Mouse (Mus musculus): ENCODE measurements around the gene Padi4. TPM values are rescaled to one million over a fixed set of nuclear protein-coding genes. Genes with fewer than 3 reads are reported as not detected.
A peak's percentile ranks its signal among the peaks of the same experiment; 100 is the strongest.

The Padi4 gene
- polyA plus RNA-seq, 1 experiment from 2014 or later, result 1.1 TPM

DNA sequence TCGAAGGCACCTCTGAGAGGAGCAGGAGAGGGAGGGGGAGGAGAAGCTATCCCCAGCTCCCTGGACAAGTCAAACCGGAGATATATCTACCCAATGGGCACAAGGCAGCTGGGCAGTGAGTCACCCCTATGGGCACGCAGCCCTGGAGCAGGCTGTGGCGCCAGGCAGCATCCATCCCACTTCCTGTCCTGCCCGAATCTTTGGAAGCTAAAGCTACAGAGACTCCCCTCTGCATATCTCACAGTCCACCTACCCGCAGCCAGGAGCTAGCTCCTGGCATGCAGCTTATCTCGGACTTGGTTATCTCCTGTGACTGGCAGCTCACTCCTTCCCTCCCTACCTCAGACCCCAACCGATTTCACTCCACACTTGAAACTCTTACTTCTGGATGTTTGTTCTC lies 35.1 kb upstream of the Padi4 start:
- no peak overlapping the region for H3K4me2 ChIP-seq (replicated peaks; ENCODE audit: low read depth, low read length)
- WGBS, result 52% methylated on average over 8 of the region's 8 CpGs
- no peak overlapping the region for H3K27ac ChIP-seq (ENCODE audit: low read length)
- H3K9ac ChIP-seq (replicated peaks; ENCODE audit: low read depth), result no peak overlapping the region
- no peaks in the 10 kb centered on the region for H3K36me3 ChIP-seq (ENCODE audit: insufficient read depth, low read length)
- ATAC-seq (peak; percentile 26; the same call in 1 of the 2 replicates), DNase-seq (ENCODE audit: low spot score) (no peak)
- H3K4me3 ChIP-seq (ENCODE audit: low read depth, low read length), result no peak overlapping the region
- H3K4me1 ChIP-seq (ENCODE audit: insufficient read depth, low read depth, low read length), result no peaks in the 10 kb centered on the region
- no peaks in the 10 kb centered on the region for H3K27me3 ChIP-seq (replicated peaks; ENCODE audit: insufficient read depth, low read length)
- no peaks in the 10 kb centered on the region for H3K9me3 ChIP-seq (ENCODE audit: low read length)
- TF ChIP-seq CTCF (IDR thresholded peaks at IDR 0.05), result no peak

DNA sequence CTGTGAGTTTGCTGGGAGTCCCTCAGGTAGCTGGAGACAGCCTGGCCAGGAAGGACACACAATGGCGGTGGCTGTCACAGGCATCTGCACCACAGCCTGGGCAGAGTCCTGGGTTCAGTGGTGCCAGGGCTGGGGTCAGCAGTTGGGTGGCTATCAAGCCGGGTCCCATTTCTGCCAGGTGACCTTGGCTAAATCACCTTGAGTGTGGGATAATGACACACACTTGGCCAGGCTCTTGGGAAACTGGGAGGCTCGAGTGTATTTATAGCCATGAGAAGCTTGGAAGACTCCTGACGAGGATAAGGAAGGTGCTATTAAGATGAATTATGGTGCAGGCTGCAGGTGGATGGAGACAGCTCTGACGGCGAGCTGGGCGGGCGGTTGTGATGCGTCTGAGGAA lies 30.6 kb upstream of the Padi4 start:
- WGBS, result 71% methylated on average over 9 of the region's 9 CpGs
- H3K27ac ChIP-seq (ENCODE audit: low read length), result no peak overlapping the region
- no peak for DNase-seq (ENCODE audit: low spot score)
- no peak overlapping the region for H3K4me2 ChIP-seq (replicated peaks; ENCODE audit: low read depth, low read length)
- no peaks in the 10 kb centered on the region for H3K4me1 ChIP-seq (ENCODE audit: insufficient read depth, low read depth, low read length)
- ATAC-seq, result no peak
- no peak for TF ChIP-seq EP300 (IDR thresholded peaks at IDR 0.05)
- no peak for TF ChIP-seq CTCF (IDR thresholded peaks at IDR 0.05)
- no peaks in the 10 kb centered on the region for H3K27me3 ChIP-seq (replicated peaks; ENCODE audit: insufficient read depth, low read length)
- no peak overlapping the region for H3K9ac ChIP-seq (replicated peaks; ENCODE audit: low read depth)
- no peaks in the 10 kb centered on the region for H3K36me3 ChIP-seq (ENCODE audit: insufficient read depth, low read length)
- no peak overlapping the region for H3K4me3 ChIP-seq (ENCODE audit: low read depth, low read length)
- H3K9me3 ChIP-seq (ENCODE audit: low read length), result no peaks in the 10 kb centered on the region

DNA sequence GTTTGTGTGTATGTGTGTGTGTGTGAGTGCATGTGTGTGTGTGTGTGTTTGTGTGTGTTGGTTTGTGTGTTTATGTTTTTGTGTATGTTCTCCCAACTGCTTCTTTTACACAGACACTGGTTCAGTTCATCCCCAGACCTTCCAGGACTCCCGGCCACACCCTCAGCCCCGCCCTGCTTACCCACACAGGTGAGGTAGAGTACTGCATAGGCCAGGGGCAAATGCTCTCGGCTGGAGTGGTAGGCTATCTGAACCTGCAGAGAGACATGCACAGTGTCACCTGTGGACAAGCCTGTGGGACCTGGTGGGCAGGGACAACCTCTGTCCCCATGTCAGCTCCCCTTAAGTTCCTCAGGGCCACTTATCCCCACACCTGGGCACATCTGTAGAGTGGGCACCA lies 27.3 kb upstream of the Padi4 start:
- 64% methylated on average over 3 of the region's 3 CpGs for WGBS
- H3K9ac ChIP-seq (replicated peaks; ENCODE audit: low read depth), result no peak overlapping the region
- TF ChIP-seq CTCF (IDR thresholded peaks at IDR 0.05) (no peak), EP300 (IDR thresholded peaks at IDR 0.05) (no peak)
- no peaks in the 10 kb centered on the region for H3K36me3 ChIP-seq (ENCODE audit: insufficient read depth, low read length)
- DNase-seq (ENCODE audit: low spot score) (no peak), ATAC-seq (no peak)
- no peak overlapping the region for H3K4me3 ChIP-seq (ENCODE audit: low read depth, low read length)
- H3K27ac ChIP-seq (ENCODE audit: low read length), result no peak overlapping the region
- no peaks in the 10 kb centered on the region for H3K9me3 ChIP-seq (ENCODE audit: low read length)
- H3K4me1 ChIP-seq (ENCODE audit: insufficient read depth, low read depth, low read length), result no peaks in the 10 kb centered on the region
- H3K4me2 ChIP-seq (replicated peaks; ENCODE audit: low read depth, low read length), result no peak overlapping the region
- no peaks in the 10 kb centered on the region for H3K27me3 ChIP-seq (replicated peaks; ENCODE audit: insufficient read depth, low read length)

DNA sequence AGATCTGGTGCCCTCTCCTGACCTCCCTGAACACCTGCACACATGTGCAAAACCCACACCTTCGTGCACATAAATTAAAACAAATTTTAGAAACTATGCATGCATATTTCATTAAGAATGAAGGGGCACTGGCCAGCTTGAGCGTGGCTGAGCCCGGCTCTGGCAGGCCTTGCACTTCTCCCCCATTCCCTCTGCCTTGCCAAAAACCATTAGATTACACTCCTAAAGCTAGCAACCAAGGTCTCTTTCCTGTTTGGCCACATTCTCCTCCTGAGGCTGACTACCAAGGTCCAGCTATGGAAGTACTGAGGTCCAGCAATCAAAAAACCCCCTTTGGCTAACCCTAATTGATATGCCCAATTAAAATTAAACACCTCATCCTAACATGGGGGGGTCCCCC lies 22.8 kb upstream of the Padi4 start:
- 72% methylated on average over 3 of the region's 3 CpGs for WGBS
- ATAC-seq, result no peak
- H3K9me3 ChIP-seq (ENCODE audit: low read length), result no peaks in the 10 kb centered on the region
- no peaks in the 10 kb centered on the region for H3K27me3 ChIP-seq (replicated peaks; ENCODE audit: insufficient read depth, low read length)
- no peak overlapping the region for H3K4me3 ChIP-seq (ENCODE audit: low read depth, low read length)
- no peaks in the 10 kb centered on the region for H3K4me1 ChIP-seq (ENCODE audit: insufficient read depth, low read depth, low read length)
- H3K36me3 ChIP-seq (ENCODE audit: insufficient read depth, low read length), result no peaks in the 10 kb centered on the region
- H3K4me2 ChIP-seq (replicated peaks; ENCODE audit: low read depth, low read length), result no peak overlapping the region
- no peak overlapping the region for H3K27ac ChIP-seq (ENCODE audit: low read length)
- TF ChIP-seq EP300 (IDR thresholded peaks at IDR 0.05) (no peak), CTCF (IDR thresholded peaks at IDR 0.05) (no peak)
- no peak for DNase-seq (ENCODE audit: low spot score)
- H3K9ac ChIP-seq (replicated peaks; ENCODE audit: low read depth), result no peak overlapping the region

DNA sequence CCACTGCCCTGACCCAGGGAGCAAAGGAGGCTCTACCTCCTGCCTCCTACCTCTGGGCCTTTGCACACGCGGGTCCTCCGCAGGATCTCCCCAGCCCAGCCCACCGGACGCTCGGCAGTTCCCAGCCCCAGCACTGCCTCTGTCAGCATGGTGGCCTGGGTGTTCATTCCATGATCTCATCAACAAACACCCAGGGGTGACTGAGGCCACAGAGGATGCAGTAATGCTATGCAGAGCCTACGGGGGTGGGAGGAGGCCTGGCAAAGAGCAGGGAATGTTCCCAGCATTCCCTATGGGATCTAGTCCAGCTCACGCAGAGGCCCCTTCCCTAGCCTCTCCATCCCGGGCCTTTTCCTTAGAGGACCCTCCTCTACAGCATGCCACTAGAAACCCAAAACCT lies 20.6 kb upstream of the Padi4 start:
- no peak overlapping the region for H3K9ac ChIP-seq (replicated peaks; ENCODE audit: low read depth)
- H3K4me1 ChIP-seq (ENCODE audit: insufficient read depth, low read depth, low read length), result no peaks in the 10 kb centered on the region
- no peak overlapping the region for H3K4me3 ChIP-seq (ENCODE audit: low read depth, low read length)
- H3K9me3 ChIP-seq (ENCODE audit: low read length), result no peaks in the 10 kb centered on the region
- no peaks in the 10 kb centered on the region for H3K27me3 ChIP-seq (replicated peaks; ENCODE audit: insufficient read depth, low read length)
- no peaks in the 10 kb centered on the region for H3K36me3 ChIP-seq (ENCODE audit: insufficient read depth, low read length)
- TF ChIP-seq CTCF (IDR thresholded peaks at IDR 0.05), result no peak
- TF ChIP-seq EP300 (IDR thresholded peaks at IDR 0.05), result no peak
- 62% methylated on average over 9 of the region's 9 CpGs for WGBS
- DNase-seq (ENCODE audit: low spot score) (peak; percentile 23), ATAC-seq (peak; percentile 74)
- H3K4me2 ChIP-seq (replicated peaks; ENCODE audit: low read depth, low read length), result no peak overlapping the region
- no peak overlapping the region for H3K27ac ChIP-seq (ENCODE audit: low read length)

DNA sequence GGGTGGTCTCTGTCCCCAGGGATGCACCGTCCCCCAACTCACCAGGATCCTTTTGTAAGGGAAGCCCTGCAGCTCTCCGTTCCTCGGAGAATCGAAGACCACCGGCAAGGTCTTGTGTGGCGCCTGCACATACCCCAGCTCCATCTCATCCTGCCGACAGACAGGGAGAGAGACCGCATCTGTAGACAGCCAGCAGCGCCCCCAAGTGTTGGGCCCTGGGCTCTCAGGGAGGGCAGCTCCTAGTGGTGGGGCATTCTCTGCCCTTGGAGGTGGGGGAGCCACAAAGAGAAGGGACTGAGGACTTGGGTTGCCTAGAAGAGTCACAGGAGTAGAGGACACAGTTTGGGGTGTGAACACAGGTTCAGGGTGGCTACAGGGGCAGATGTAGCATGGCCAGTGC lies 19.8 kb upstream of the Padi4 start:
- Histone ChIP-seq H3K27me3 (replicated peaks; ENCODE audit: insufficient read depth, low read length) (no peaks in the 10 kb centered on the region), H3K9me3 (ENCODE audit: low read length) (no peaks in the 10 kb centered on the region), H3K4me3 (ENCODE audit: low read depth, low read length) (no peak overlapping the region), H3K36me3 (ENCODE audit: insufficient read depth, low read length) (no peaks in the 10 kb centered on the region), H3K9ac (replicated peaks; ENCODE audit: low read depth) (no peak overlapping the region), H3K4me1 (ENCODE audit: insufficient read depth, low read depth, low read length) (no peaks in the 10 kb centered on the region), H3K4me2 (replicated peaks; ENCODE audit: low read depth, low read length) (no peak overlapping the region), H3K27ac (ENCODE audit: low read length) (no peak overlapping the region)
- whole genome bisulfite sequencing, result 60% methylated on average over 9 of the region's 9 CpGs
- no peak for ATAC-seq
- TF ChIP-seq EP300 (IDR thresholded peaks at IDR 0.05) (no peak), CTCF (IDR thresholded peaks at IDR 0.05) (peak; percentile 52)
- DNase-seq (ENCODE audit: low spot score), result no peak

DNA sequence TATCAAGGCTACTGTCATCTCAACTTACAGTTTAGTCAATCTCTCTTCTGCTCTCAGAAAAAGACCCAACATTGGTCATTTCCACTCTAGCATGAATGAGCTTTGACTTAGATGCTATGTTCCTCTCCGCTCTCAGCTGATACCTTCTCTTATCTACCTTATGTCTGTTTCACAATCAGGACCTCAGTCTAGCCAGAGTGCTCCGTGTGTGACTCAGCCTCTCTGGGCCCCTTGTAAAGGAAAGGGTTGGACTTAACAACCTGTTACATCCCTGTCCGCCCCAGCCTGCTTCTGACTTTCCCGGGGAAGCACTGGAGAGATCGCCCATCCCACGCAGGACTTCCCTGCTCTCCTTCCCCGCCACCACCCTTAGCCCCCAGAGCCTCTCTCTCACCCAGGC lies 18.5 kb upstream of the Padi4 start:
- ATAC-seq, result no peak
- WGBS, result 88% methylated on average over 7 of the region's 7 CpGs
- no peak for DNase-seq (ENCODE audit: low spot score)

More for the DNA sequence above, 18.5 kb upstream of the Padi4 start:
- Histone ChIP-seq H3K27me3 (replicated peaks; ENCODE audit: insufficient read depth, low read length) (no peaks in the 10 kb centered on the region), H3K36me3 (ENCODE audit: insufficient read depth, low read length) (no peaks in the 10 kb centered on the region), H3K27ac (ENCODE audit: low read length) (no peak overlapping the region), H3K4me3 (ENCODE audit: low read depth, low read length) (no peak overlapping the region), H3K9ac (replicated peaks; ENCODE audit: low read depth) (no peak overlapping the region), H3K4me2 (replicated peaks; ENCODE audit: low read depth, low read length) (no peak overlapping the region), H3K4me1 (ENCODE audit: insufficient read depth, low read depth, low read length) (no peaks in the 10 kb centered on the region), H3K9me3 (ENCODE audit: low read length) (no peaks in the 10 kb centered on the region)
- no peak for TF ChIP-seq EP300 (IDR thresholded peaks at IDR 0.05)
- TF ChIP-seq CTCF (IDR thresholded peaks at IDR 0.05), result no peak
